Mouse (Mus musculus): ENCODE data around the gene Tnk2. TPM values are rescaled to one million over a fixed set of nuclear protein-coding genes. Genes with fewer than 3 reads are reported as not detected.

The Tnk2 gene
- polyA plus RNA-seq, 1 experiment: 93.2 TPM

DNA sequence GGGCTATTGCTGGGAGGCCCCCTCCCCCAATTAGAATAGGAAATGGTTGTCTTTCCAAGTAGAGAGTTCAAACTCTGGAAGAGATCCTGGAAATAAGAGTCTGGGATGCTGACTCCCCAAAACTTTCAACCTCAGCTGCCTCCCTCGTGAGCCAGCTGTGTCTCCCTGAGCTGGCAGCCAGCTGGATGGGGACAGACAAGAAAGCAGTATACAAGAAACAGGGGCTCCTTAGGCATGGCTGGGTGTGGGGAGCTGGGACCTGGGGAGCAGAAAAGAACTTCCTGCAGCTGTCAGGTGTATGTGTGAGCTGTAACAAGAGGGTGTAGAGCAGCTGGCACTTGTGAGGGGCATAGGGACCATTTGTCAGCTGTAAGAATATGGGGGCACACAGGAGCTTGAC is 16.4 kb downstream of the Tnk2 start:
- DNase-seq (ENCODE audit: low read depth): no peak

DNA sequence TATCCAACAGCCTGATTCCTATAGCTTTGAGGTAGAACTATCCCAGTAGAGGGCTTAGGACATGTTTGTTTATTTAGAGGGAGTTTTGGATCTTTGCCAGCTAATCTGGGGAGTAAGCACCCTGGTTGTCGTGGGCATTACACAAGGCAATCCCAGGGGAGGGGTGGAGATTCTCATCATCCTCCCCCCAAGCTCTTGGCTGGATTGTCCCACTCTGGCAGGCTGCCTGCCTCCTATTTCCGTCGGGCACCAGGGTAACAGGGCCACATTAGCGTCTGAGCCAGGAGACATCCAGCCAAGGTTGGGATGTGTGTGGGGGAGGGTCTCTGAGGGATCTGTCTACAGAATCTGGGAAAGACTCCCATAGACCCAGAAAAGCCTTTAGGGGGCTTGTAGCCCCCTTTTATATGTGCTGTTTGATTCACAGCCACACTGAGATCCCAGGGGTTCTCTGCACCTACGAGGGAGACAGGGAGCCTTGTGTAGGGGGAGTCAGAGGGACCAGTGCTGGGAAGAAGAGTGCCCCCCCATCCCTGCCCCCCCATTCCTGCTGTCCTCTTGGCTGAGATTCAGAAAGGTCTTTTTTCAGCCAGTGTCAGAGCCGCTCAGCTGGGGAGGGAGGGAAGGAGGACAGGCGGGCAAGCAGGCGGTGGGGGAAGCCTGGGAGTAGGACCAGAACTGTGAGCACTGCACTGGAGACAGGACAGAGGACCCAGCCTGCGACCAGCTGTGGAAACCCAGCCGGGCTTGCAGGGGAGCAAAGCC is 17.1 kb downstream of the Tnk2 start:
- no peak for DNase-seq (ENCODE audit: low read depth)

DNA sequence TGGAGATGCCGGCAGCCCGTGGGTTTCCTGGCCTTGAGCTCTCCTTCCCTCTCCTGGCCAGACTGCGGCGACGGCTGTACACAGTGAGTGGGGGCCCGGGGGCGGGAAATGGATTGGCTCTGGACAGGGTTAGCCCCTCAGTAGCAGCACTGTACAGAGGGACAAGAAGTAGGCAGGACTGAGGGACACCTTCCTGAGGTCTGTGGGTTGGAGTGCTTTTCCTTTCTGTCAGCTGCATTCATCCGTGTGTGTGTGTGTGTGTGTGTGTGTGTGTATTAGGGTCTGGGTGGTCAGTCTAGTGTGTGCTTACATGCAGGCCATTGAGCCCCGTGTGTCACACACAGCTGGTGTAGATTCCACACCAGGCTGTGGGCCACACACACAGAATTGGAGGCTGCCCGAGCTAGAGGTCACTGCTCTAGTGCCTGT is 17.8 kb downstream of the Tnk2 start:
- no peak for DNase-seq (ENCODE audit: low read depth)

DNA sequence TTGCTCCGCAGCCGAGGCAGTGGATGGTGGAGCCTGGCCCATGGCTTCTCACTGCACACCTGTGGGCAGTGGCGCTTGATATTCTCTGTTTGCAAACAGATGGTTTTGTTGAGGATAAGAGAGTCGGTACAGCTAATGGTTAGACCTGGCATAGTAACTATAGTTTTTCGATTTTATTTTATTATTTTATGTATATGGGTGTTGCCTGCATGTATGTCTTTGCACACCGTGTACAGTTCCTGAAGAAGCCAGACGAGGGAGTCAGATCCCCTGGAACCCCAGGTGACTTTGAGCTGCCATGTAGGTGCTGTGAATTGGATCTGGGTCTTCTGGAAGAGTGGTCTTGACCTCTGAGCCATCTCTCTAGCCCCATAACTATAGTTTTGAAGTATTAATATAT is 18.7 kb downstream of the Tnk2 start:
- DNase-seq (ENCODE audit: low read depth): no peak

DNA sequence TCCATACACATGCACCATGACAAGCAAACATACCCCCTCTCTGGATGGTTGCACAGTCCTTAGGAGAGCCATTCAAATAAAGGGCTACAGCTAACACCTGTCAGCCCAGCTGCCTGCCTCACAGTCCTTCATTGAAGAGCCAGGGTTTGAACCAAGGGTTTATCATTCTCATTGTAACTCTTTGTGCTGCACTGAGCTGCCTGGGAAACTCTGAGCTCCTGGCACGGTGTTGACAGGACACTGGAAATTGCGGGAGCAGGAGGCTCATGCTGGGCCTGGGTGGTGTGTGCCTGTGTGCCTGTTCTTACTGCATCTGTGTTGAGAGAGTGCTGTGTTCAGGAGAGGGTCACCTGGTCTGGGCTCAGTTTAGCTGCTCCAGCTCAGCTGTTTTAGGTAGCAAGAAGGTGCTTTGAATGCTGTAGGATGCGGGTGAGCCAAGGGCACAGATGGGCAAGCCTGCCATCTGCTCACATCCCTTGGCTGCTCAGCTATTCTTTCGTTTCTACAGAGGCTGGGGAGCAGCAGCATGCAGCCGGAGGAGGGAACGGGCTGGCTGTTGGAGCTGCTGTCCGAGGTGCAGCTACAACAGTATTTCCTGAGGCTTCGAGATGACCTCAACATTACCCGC is 19.7 kb downstream of the Tnk2 start:
- no peak for DNase-seq (ENCODE audit: low read depth)

DNA sequence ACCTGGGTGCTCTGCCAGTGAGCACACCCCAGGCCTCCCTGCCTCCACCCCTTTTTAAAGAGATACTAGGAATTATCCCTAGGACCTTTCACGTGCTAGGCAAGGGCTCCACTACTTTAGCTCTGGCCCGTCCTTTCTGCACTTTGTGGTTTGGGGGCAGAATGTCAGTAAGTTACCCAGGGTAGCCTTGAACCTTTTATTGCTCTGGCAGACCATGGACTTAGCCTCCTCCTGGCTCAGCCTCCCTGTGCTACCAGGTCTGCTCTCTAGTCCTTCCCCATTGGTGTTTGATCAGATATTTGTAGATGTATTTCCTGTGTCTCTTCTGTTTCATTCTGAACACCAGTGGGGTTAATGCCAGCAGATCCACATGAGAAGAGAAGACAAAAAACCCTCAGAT is 20.5 kb downstream of the Tnk2 start:
- no peak for DNase-seq (ENCODE audit: low read depth)

DNA sequence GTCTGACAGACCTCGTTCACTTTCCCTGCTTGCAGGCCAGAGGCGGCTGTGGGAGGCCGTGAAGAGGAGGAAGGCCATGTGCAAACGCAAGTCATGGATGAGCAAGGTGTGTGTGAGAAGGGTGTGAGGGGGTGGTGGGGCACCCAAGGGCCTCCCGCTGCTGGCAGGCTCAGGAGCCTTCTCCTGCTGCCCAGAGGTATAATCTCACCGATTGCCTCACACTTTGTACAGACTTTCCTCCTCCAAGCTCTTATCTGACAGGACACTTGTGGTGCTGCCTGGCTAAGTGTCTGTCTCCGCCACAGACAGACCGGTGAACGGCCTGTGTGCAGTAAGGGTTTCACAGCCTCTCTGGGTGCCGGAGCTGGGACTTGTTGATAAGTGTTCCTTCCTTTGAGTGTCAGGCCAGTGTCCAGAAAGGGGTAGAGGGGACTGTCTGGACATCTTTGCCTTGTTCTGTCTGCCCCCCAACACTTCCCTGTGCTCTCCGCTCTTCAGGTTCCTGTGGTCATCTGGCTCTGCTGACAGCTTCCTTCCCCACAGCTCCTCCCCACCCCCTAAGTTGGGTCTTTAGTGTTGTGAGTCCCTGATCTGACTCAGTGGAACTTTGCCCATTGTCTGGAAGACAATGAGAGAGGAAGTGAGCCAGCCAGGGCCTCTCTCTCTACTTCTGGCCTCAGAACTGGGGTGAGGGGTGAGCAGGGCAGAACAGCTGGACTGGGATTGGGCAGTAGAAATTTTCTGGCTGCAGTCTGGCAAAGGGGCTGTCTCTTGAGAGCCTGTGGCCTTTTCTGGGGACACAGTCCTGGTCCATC is 22.4 kb downstream of the Tnk2 start:
- no peak for DNase-seq (ENCODE audit: low read depth)

DNA sequence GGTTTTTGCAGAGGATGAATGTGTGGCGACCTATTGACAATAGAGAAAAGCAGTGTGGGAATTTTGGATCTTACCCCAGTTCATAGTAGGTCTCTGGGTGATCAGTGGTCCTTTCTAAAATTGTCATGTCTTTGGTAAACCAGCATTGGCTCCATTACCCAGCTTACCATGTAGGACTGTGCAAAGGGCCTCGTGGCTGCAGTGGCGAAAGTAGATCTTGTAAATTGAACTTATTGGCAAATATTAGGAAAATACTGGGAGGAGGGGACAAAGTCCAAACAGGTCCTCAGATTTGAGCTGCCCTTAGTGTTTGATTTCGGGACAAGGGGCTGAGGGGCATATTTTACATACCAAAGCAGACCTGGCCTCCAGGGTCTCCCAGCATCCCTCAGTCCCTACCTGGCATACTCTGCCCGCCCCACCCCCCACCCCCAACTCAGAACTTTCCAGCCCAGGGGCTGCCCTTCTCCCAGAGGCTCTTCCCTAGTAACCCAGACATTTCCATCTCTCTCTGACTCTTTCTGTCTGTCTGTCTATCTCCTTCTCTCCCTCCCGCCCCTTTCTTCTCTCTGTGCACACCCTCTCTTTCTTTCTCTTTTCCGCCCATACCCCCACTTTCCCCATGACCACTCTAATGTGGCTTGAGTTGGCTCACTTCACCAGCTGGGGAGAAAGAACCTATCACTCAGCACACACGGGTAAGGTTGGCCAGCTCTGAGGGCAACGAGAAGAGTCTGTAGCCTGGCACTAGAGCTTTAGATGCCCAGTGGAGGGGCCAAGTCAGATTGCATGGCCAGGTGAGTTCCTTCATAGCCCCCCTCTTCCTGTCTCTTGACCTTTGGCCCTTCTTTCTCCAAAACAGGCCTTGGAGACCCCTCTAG is 23.2 kb downstream of the Tnk2 start:
- no peak for DNase-seq (ENCODE audit: low read depth)

DNA sequence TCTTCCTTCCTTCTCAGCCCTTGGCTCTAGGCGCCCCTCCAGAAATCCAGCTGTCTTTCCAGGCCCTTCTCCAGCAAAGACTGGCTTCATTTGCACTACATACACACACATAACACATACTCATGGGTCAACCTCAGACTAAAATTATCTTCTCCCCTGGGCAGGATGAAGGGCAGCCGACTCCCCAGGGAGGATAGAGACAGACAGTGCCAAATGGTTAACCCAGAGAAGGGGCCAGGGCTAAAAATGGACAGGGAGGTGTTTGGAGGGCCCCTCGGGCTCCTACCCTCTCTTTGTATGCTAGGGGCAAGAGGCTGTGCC is 23.8 kb downstream of the Tnk2 start:
- DNase-seq (ENCODE audit: low read depth): no peak

DNA sequence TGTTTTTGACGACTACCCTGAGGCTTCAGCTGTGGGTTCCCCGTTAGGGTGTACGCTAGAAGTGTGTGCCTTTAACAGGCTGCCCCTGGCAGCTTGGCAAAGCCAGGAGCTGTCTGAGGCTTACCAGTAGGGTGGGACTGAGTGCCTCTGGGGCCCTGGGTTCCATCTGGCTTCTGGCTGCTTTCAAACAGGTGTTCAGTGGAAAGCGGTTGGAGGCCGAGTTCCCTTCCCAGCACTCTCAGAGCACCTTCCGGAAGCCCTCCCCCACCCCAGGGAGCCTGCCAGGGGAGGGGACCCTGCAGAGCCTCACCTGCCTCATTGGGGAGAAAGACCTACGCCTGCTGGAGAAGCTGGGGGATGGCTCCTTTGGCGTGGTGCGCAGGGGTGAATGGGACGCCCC is 24.4 kb downstream of the Tnk2 start:
- DNase-seq (ENCODE audit: low read depth): no peak

DNA sequence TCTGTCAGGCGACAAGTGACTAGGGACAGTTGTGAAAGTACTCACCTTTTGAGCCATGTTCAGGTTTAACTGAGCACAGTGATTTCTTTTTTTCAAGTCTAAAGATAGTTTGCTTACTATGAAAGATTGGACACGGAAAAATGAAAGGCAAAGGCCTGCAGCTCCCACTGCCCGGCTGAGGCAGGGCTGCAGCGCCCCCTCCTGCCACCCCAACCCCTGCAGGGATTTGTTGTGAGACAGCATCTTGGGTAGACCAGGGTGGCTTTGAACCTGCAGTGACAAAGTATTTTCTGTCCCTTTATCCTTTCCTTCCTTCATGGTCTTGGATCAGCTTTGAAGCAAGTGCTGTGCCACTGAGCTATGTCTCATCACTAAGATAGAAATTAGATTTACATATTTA is 24.8 kb downstream of the Tnk2 start:
- DNase-seq (ENCODE audit: low read depth): no peak

DNA sequence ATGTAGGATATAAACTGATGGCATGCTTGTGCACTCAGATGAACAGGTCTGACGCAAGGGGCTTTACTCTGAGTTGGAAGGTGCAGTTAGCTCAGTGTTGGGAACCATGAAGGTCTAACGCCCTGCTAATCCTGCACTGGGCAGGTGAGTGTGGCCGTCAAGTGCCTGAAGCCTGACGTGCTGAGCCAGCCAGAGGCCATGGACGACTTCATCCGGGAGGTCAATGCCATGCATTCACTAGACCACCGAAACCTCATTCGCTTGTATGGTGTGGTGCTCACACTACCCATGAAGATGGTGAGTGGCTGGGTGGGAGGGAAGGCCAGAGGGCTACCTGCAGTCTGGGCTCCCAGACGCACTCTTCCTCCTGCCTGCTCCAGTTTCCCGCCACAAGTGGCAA is 25.6 kb downstream of the Tnk2 start:
- no peak for DNase-seq (ENCODE audit: low read depth)

DNA sequence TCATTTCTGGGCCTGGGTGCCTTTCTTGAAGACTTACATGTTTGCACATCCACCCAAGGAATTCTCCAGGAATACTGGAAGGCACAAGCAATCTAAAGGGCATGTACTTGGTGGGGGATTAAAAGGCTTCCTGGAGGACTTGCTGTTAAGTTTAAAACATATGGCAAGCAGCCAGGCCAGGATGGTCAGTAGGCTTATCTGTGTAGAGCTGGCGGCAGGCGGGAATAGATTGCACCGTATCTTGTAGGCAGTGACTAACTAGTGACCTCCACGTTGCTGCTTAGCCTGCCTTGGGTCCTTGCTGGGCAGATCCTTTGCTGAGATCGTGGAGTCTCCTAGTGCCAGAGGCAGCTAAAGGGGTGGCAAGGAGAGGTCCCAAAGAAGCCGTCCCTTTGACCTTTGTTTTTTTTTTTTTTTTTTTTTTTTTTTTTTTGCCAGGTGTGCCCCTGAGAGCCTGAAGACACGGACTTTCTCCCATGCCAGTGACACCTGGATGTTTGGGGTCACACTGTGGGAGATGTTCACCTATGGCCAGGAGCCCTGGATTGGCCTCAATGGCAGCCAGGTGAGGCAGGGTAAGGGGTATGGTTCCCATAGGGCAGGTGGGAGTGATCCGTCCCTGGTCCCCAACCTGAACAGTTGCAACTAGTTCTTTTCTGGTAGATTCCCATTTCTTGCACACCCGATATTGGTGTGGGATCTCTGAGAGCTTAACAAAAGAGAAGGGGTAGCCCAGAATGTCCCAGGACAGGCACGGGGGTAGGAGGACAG is 26.9 kb downstream of the Tnk2 start:
- DNase-seq (ENCODE audit: low read depth): no peak

DNA sequence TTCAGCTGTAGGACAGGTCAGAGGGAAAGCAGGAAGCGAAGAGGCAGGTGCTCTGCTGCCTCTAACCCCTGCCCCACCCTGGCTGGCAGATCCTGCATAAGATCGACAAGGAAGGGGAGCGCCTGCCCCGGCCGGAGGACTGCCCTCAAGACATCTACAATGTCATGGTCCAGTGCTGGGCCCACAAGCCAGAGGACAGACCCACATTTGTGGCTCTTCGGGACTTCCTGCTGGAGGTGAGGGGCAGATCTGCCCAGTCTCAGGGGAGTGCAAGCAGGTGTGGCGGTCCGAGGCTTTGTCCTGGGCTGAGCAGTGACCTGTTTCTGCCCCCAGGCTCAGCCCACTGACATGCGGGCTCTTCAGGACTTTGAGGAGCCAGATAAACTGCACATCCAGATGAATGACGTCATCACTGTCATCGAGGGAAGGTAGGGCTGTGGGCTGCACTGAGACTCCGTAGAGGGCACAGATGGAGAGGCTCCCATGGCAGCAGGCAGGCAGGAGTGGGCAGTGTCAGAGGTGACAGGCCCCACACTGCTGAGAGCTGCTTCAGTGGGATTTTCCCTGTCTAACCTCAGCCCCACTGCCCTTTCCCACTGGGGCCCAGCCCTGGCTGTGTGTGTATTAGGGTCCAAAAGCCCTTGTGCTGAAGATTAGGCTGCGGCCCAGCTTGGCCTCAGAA is 27.7 kb downstream of the Tnk2 start:
- DNase-seq (ENCODE audit: low read depth): no peak

DNA sequence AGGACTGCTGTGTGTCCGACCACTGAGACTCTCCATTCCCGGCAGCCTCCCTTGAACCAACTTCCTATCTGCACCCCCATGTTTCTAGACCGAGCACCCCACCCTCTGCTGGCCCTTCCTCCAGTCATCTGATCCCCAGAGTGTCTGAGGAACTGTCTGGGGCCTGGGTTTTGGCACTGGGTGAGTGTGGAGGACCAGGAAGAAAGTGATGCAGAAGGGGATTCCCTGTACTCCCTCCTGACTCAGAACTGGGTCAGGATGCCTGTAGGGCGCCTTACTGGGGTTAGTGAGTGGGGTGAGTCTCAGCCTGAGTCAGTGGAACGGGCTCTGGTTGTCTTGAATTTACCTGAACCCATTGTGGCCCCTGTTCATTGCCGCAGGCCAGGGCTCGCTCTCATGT is 28.6 kb downstream of the Tnk2 start:
- no peak for DNase-seq (ENCODE audit: low read depth)

DNA sequence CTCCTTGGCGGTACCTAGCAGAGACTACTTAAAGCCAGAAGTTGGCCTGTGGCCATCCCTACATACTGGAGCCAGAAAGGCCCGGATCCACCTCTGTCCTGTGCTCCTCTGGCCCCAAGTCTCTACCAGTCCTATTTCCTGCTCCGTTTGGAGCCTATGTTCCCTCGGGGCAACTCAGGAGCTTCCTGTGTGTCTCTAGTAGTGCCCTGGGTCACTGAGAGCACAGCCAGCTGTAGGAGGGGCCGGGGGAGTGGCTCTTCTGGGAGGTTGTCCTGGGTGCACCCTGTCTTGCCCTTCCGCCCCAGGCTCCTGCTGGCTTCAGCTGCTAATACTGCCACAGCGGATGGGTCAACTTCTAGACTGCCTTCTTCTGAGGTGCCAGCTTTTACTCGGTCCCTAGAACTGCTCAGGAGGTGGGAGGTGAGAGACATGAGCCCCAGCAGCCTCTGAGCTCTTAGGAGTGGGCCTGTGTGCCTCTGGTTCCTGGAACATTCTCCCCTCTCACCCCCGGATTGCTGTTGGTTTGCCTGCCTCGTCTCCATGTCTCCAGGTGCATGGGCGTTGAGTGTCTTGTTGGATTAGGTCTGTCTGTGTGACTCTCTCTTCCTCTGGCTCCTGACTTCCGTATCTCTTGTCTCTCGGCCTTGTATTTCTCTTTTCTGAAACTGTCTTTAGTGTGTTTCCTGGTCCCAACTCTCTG is 29.3 kb downstream of the Tnk2 start:
- no peak for DNase-seq (ENCODE audit: low read depth)

DNA sequence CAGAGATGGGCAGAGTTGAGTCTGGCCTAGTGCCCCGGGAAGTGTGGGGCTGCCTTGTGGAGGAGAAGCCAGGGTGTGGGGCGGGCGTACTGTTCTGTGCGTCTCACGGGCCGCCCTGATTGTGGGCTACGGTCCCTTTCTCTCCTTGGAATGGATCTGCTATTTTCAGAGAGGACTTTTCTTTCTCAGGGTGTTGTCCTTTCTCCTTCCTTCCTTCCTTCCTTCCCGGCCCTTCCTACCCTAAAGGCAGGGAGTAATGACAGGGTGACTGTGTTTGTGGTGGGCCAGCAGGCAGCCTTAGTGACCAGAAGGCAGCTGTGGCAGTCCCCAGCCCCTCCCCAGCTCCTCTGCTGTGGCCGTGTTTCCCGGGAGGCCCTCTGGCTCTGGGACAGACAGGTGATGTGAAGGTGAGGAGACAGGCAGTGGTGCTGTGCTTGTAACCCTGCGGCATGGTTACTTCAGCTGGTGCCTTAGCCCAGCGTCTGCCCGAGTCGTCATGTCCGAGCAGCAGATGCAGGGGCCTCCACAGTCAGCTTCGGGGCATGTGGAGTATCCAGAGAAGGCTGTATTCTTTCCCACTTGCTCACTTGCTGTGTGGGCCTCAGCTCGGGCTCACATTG is 30.6 kb downstream of the Tnk2 start:
- DNase-seq (ENCODE audit: low read depth): no peak

DNA sequence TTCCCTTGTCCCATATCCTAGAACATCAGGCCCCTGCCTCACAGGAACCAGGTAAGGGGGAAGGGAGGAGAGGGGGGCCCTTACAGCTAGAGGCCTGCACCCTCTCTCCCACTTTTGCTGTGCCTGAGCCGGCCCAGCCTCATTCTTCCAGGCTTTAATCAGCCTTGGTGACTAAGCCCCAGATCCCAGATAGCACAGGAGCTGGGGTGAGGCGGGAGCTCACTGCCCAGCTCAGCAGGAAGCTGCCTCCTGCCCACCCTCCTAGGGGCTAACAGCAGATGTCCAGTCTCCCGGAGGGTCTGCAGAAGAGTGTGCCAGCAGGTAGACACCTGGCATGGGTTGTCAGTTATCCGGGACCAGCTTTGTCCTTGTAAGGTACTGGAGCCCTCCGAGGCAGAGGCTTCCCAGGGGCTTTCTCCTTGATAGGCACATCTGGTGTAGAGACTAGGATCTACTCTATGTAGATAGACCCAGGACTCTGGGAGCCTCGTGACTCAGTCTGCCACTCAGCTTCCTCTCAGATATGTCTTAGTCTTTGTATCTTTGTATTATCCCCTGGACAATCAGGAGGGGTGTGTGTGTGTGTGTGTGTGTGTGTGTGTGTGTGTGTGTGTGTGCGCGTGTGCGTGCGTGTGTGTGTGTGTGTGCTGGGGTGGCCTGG is 33.5 kb downstream of the Tnk2 start:
- DNase-seq (ENCODE audit: low read depth): no peak

DNA sequence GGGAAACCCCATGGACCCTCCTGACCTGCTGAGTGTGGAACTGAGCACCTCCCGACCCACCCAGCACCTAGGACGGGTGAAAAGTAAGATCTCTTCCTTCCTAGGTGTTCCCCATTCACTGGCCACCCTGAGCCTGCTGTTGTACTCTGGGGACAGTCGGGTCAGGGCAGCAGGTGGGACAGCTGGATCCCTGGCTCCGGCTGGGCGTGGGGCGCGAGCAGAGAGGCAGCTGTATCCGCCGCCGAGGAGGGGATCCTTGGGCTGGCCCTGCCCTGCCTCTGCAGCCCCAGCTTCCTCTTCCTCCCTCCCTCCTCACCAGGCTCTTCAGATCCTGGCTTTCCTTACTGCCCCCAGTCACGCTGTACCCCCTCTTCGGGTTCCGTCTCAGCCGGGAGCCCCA is 34.2 kb downstream of the Tnk2 start:
- no peak for DNase-seq (ENCODE audit: low read depth)
